Mouse (Mus musculus) splenic B cell, adult 2 months (primary cell): ENCODE data around the gene Tnks1bp1.

Experiments
- DNase-seq: peaks from one replicate; pipeline ENCODE4 v3.0.0-alpha.2; 2011; ENCODE audit warnings: low read depth, low spot score
- H3K27me3 ChIP-seq: 2 replicates; pipeline ENCODE4 v1.6.1; 2012; ENCODE audit warnings: mild to moderate bottlenecking, low read length, moderate library complexity, mixed read lengths; ENCODE audit not compliant: control insufficient read depth, poor library complexity, insufficient read depth, severe bottlenecking
- H3K36me3 ChIP-seq: 2 replicates; pipeline ENCODE4 v1.6.1; 2012; ENCODE audit warnings: mild to moderate bottlenecking, low read length, moderate library complexity, mixed read lengths; ENCODE audit not compliant: control insufficient read depth, poor library complexity, insufficient read depth, severe bottlenecking

Tnks1bp1 gene

GRCm38 (mm10) chr2:85029897-85030296, 17.9 kb upstream of the Tnks1bp1 start:
- no peaks in the 10 kb centered on the region for H3K36me3 ChIP-seq
- H3K27me3 ChIP-seq, result no peaks in the 10 kb centered on the region
- no peak for DNase-seq

- no peak for DNase-seq
- H3K27me3 ChIP-seq, result no peaks in the 10 kb centered on the region
- H3K36me3 ChIP-seq, result no peaks in the 10 kb centered on the region
Measured at GRCm38 (mm10) chr2:85030989-85031388, 16.8 kb upstream of the Tnks1bp1 start.

- H3K36me3 ChIP-seq, result no peaks in the 10 kb centered on the region
- no peaks in the 10 kb centered on the region for H3K27me3 ChIP-seq
- no peak for DNase-seq
Measured at GRCm38 (mm10) chr2:85033121-85033520, 14.7 kb upstream of the Tnks1bp1 start.

- DNase-seq, result peak; percentile 25
- H3K27me3 ChIP-seq, result no peaks in the 10 kb centered on the region
- no peaks in the 10 kb centered on the region for H3K36me3 ChIP-seq
Measured at GRCm38 (mm10) chr2:85034169-85034568, 13.7 kb upstream of the Tnks1bp1 start.

GRCm38 (mm10) chr2:85036507-85037046, 11.2 kb upstream of the Tnks1bp1 start:
- peaks cover 9% of the 10 kb centered on the region for H3K36me3 ChIP-seq
- H3K27me3 ChIP-seq, result no peaks in the 10 kb centered on the region
- no peak for DNase-seq

GRCm38 (mm10) chr2:85037047-85038026, 10.5 kb upstream of the Tnks1bp1 start, which contains the start of the genes Ssrp1 and P2rx3:
Gene Ssrp1, plus strand, starts transcription at chr2:85037234.
Gene P2rx3, minus strand, starts transcription at chr2:85037462.
- H3K27me3 ChIP-seq, result no peaks in the 10 kb centered on the region
- DNase-seq, result peak; percentile 96
- H3K36me3 ChIP-seq, result peaks cover 9% of the 10 kb centered on the region

- DNase-seq, result no peak
- H3K27me3 ChIP-seq, result no peaks in the 10 kb centered on the region
- H3K36me3 ChIP-seq, result peaks cover 9% of the 10 kb centered on the region
Measured at GRCm38 (mm10) chr2:85038336-85038735, 9.5 kb upstream of the Tnks1bp1 start.

- peaks cover 9% of the 10 kb centered on the region for H3K36me3 ChIP-seq
- no peaks in the 10 kb centered on the region for H3K27me3 ChIP-seq
- DNase-seq, result peak; percentile 41
Measured at GRCm38 (mm10) chr2:85043623-85044022, 4.2 kb upstream of the Tnks1bp1 start.

- Histone ChIP-seq H3K27me3 (no peaks in the 10 kb centered on the region), H3K36me3 (peaks cover under 1% of the 10 kb centered on the region; the same call in 1 of the 2 replicates)
- no peak for DNase-seq
Measured at GRCm38 (mm10) chr2:85046222-85046621, 1.6 kb upstream of the Tnks1bp1 start.

GRCm38 (mm10) chr2:85047081-85047480, 741 bp upstream of the Tnks1bp1 start:
- DNase-seq, result no peak
- Histone ChIP-seq H3K36me3 (no peaks in the 10 kb centered on the region; the same call in 1 of the 2 replicates), H3K27me3 (no peaks in the 10 kb centered on the region)

- DNase-seq, result no peak
- H3K36me3 ChIP-seq, result no peaks in the 10 kb centered on the region; the same call in 1 of the 2 replicates
- H3K27me3 ChIP-seq, result no peaks in the 10 kb centered on the region
Measured at GRCm38 (mm10) chr2:85048168-85048751, 438 bp downstream of the Tnks1bp1 start.

GRCm38 (mm10) chr2:85049277-85049676, 1.5 kb downstream of the Tnks1bp1 start:
- H3K36me3 ChIP-seq, result no peaks in the 10 kb centered on the region; the same call in 1 of the 2 replicates
- no peaks in the 10 kb centered on the region for H3K27me3 ChIP-seq
- no peak for DNase-seq

GRCm38 (mm10) chr2:85050001-85050634, 2.3 kb downstream of the Tnks1bp1 start:
- DNase-seq, result no peak
- Histone ChIP-seq H3K27me3 (no peaks in the 10 kb centered on the region), H3K36me3 (no peaks in the 10 kb centered on the region; the same call in 1 of the 2 replicates)

GRCm38 (mm10) chr2:85050746-85051145, 2.9 kb downstream of the Tnks1bp1 start:
- Histone ChIP-seq H3K27me3 (no peaks in the 10 kb centered on the region), H3K36me3 (no peaks in the 10 kb centered on the region; the same call in 1 of the 2 replicates)
- no peak for DNase-seq
